Mouse (Mus musculus) bone marrow, adult 2 months (tissue): ENCODE measurements around the gene Cx3cr1. TPM values are rescaled to one million over a fixed set of nuclear protein-coding genes. Genes with fewer than 3 reads are reported as not detected.

Source experiments
- H3K27ac ChIP-seq: fragments of 200-500 bp; 2 replicates; pipeline ENCODE4 v1.5.1; 2012; ENCODE audit warnings: low read depth, mild to moderate bottlenecking, control low read depth, inconsistent platforms, low read length; ENCODE audit not compliant: control insufficient read depth, poor library complexity, insufficient read depth
- H3K4me1 ChIP-seq: fragments of 200-500 bp; 2 replicates; pipeline ENCODE4 v1.6.1; 2011; ENCODE audit warnings: low read length; ENCODE audit not compliant: control insufficient read depth, insufficient read depth
- H3K4me3 ChIP-seq: fragments of 200-500 bp; replicated peaks from 2 replicates; pipeline ENCODE3; 2011; ENCODE audit warnings: mild to moderate bottlenecking, low read depth, low read length, control low read depth; ENCODE audit not compliant: control insufficient read depth
- CTCF ChIP-seq: fragments of 200-500 bp; IDR thresholded peaks from 2 replicates; pipeline ENCODE4 v1.5.1; 2011; ENCODE audit warnings: low read length, control low read depth; ENCODE audit not compliant: control insufficient read depth, insufficient read depth
- POLR2A ChIP-seq: fragments of 200-500 bp; IDR thresholded peaks from 2 replicates; pipeline ENCODE4 v1.6.1; 2011; ENCODE audit warnings: low read depth, mild to moderate bottlenecking, control low read depth, low read length, borderline replicate concordance; ENCODE audit not compliant: control insufficient read depth
- WGBS: fragments of 180-500 bp; shearing (Covaris S2); methylation state at CpG from one replicate; pipeline ENCODE4 v1.1.7; 2018; 5-methylcytosine and 5-hydroxymethylcytosine counted together
- polyA plus RNA-seq: library from polyadenylated mRNA; stranded (reverse); fragments of >200 nt; gene quantifications from 2 replicates; pipeline ENCODE4 v1.2.4, GENCODE M21; 2011; ENCODE audit warnings: low replicate concordance; ENCODE audit not compliant: missing spikeins, insufficient read depth, insufficient read length

The Cx3cr1 gene
- polyA plus RNA-seq, 1 experiment: 2.7 TPM

- 24% methylated on average over 16 of the region's 16 CpGs for WGBS
- peaks cover 1% of the 10 kb centered on the region; the same call in 1 of the 2 replicates for H3K4me1 ChIP-seq
- H3K27ac ChIP-seq: peak overlapping the region; percentile 1; the same call in 1 of the 2 replicates
- no peak overlapping the region for H3K4me3 ChIP-seq
- TF ChIP-seq POLR2A (peak; percentile 23; the same call in 1 of the 2 replicates), CTCF (peak; percentile 10; the same call in 1 of the 2 replicates)
Measured at GRCm38 (mm10) chr9:119925120-119925657, 144.5 kb downstream of the Cx3cr1 start.

DNA sequence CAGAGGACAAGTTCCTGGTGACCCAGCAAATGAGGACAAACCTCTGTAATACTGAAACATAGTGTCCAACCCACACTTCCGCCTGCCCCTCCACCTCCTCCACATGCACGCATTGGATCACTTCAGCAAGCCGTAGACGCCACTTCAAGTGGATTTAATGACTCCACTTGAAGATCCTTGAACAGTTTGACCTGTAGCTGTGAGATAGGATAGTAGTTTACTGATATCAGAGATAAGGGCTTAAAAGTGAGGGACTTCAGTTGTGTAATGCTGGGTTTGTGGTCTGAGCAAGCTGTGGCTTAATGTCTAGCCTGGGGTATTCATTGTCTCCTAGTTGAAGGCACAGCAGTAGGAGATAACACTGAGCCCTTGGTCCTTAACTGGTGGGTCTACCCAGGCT lies 146.2 kb downstream of the Cx3cr1 start:
- no peak overlapping the region for H3K27ac ChIP-seq
- H3K4me3 ChIP-seq: no peak overlapping the region
- TF ChIP-seq CTCF (no peak), POLR2A (no peak)
- H3K4me1 ChIP-seq: peaks cover 1% of the 10 kb centered on the region; the same call in 1 of the 2 replicates
- 66% methylated on average over 4 of the region's 4 CpGs for WGBS

DNA sequence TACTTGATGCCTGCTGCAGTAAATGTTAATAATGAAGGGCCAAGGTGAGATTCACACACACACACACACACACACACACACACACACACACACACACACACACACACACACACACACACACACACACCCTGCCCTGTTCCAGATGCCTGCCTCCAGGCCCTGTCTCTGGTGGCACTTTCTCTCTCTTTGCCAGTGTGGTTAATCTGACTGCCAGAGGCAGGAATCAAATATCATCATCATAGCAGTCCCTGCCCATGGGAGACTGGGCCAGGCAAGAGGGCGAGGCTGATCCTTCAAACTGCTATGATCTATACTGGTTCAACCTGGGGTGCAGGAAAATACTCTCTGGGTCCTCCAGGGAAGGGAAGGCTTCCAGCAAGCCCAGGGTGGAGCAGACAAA lies 149.8 kb downstream of the Cx3cr1 start:
- Histone ChIP-seq H3K4me1 (no peaks in the 10 kb centered on the region; the same call in 1 of the 2 replicates), H3K27ac (no peak overlapping the region), H3K4me3 (no peak overlapping the region)
- TF ChIP-seq CTCF (no peak), POLR2A (no peak)
- WGBS: 82% methylated on average over 1 of the region's 1 CpGs

- no peak overlapping the region for H3K4me3 ChIP-seq
- no peak overlapping the region for H3K27ac ChIP-seq
- 74% methylated on average over 13 of the region's 13 CpGs for WGBS
- no peaks in the 10 kb centered on the region for H3K4me1 ChIP-seq
- TF ChIP-seq CTCF (no peak), POLR2A (no peak)
Measured at GRCm38 (mm10) chr9:119913087-119913838, 156.4 kb downstream of the Cx3cr1 start.

- 85% methylated on average over 3 of the region's 3 CpGs for WGBS
- no peak overlapping the region for H3K4me3 ChIP-seq
- TF ChIP-seq CTCF (no peak), POLR2A (no peak)
- H3K4me1 ChIP-seq: no peaks in the 10 kb centered on the region
- no peak overlapping the region for H3K27ac ChIP-seq
Measured at GRCm38 (mm10) chr9:119909931-119910330, 159.7 kb downstream of the Cx3cr1 start.

- TF ChIP-seq POLR2A (no peak), CTCF (no peak)
- 93% methylated on average over 3 of the region's 3 CpGs for WGBS
- Histone ChIP-seq H3K4me3 (no peak overlapping the region), H3K27ac (no peak overlapping the region), H3K4me1 (no peaks in the 10 kb centered on the region)
Measured at GRCm38 (mm10) chr9:119908708-119909107, 161.0 kb downstream of the Cx3cr1 start.

DNA sequence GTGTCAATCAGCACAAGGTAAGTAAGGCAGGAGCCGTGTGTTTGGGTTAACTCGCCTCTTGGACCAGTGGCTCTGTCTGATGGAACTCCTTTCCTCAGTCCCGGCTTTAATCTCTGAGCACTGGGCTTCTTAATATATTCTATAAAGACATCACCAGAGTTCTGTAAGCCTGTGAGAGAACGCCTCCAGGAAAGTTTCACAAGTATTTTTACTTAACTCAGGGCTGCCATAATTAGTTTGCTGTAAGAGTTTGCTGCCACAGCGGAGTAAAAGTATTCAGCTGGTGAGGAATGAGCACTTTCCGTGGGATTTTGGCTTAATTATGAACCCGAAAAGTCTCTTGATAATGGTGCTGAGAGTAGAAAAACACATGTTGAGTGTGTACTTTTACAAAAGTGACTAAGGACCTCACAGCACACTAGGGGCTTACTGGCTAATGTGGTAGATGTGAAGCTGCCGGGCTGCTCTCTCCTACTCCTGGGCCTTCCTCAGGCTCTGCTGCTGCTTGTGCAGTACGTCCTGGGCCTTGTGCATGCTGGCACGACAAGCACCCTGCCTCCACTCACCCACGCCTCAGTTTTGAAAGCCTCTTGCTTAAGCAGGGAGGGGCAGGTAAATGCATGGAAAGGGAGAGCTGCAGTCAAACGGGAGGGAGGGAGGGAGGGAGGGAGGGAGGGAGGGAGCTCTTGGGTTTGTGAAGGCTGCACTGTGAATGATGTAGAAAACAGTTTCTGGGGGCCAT lies 167.1 kb downstream of the Cx3cr1 start:
- 66% methylated on average over 12 of the region's 12 CpGs for WGBS
- Histone ChIP-seq H3K27ac (no peak overlapping the region), H3K4me1 (no peaks in the 10 kb centered on the region; the same call in 1 of the 2 replicates), H3K4me3 (no peak overlapping the region)
- TF ChIP-seq POLR2A (no peak), CTCF (no peak)

DNA sequence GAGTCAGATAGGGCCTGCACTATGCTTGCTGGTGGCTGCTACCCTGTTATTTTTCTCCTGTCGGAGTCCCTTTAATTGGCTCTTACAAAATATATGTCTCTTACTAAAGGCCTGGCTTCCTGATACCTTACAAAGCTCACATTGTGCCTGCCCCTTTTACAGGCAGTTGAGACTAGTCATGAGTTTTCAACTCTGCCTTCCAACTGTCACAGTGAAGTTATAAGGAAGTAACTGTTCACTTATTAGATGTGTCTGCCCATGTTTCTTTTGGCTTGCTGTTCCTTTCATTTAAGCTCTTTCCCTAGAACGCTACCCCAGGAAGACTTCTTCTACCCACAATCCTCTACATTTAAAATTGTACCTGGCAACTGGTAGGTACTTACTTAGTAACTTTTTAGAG lies 170.2 kb downstream of the Cx3cr1 start:
- no peaks in the 10 kb centered on the region; the same call in 1 of the 2 replicates for H3K4me1 ChIP-seq
- WGBS: 38% methylated on average over 2 of the region's 2 CpGs
- no peak overlapping the region for H3K27ac ChIP-seq
- TF ChIP-seq POLR2A (no peak), CTCF (no peak)
- H3K4me3 ChIP-seq: no peak overlapping the region
